Mouse (Mus musculus) lung, embryonic 16.5 days (tissue): Measurements from ENCODE around the gene Wrap53. TPM values are rescaled to one million over a fixed set of nuclear protein-coding genes. Genes with fewer than 3 reads are reported as not detected.
A peak's percentile ranks its signal among the peaks of the same experiment; 100 is the strongest.

ENCODE experiments used
- ATAC-seq: fragments of 200-750 bp; cut with Nextera tagmentation; 2 replicates; pipeline ENCODE4 v1.8.0; 2017; ENCODE audit warnings: low read depth, mild to moderate bottlenecking, moderate library complexity
- H3K27ac ChIP-seq: fragments of 300-500 bp; sonication (generic); 2 replicates; pipeline ENCODE4 v1.5.1; 2014; ENCODE audit warnings: mild to moderate bottlenecking, control low read depth, low read length
- H3K27me3 ChIP-seq: fragments of 300-500 bp; sonication (generic); 2 replicates; pipeline ENCODE4 v1.6.1; 2014; ENCODE audit warnings: low read depth, low read length, mixed read lengths; ENCODE audit not compliant: control insufficient read depth, insufficient read depth
- H3K36me3 ChIP-seq: fragments of 300-500 bp; sonication (generic); 2 replicates; pipeline ENCODE4 v1.6.1; 2014; ENCODE audit warnings: low read length; ENCODE audit not compliant: control insufficient read depth, insufficient read depth
- H3K4me1 ChIP-seq: fragments of 300-500 bp; sonication (generic); replicated peaks from 2 replicates; pipeline ENCODE4 v1.6.1; 2014; ENCODE audit warnings: low read length, mixed read lengths; ENCODE audit not compliant: control insufficient read depth, insufficient read depth
- H3K4me2 ChIP-seq: fragments of 300-500 bp; sonication (generic); 2 replicates; pipeline ENCODE4 v1.6.1; 2014; ENCODE audit warnings: low read depth, low read length, control low read depth
- H3K4me3 ChIP-seq: fragments of 300-500 bp; sonication (generic); 2 replicates; pipeline ENCODE4 v1.5.1; 2014; ENCODE audit warnings: mild to moderate bottlenecking, low read length, control low read depth
- H3K9ac ChIP-seq: fragments of 300-500 bp; sonication (generic); 2 replicates; pipeline ENCODE4 v1.6.1; 2014; ENCODE audit warnings: low read length, control low read depth
- H3K9me3 ChIP-seq: fragments of 300-500 bp; sonication (generic); 2 replicates; pipeline ENCODE4 v1.6.1; 2016; ENCODE audit warnings: low read length; ENCODE audit not compliant: control insufficient read depth
- WGBS: fragments of 180-500 bp; shearing (Covaris S2); extraction: QIAGEN DNeasy Blood & Tissue Kit; methylation state at CpG from one replicate; pipeline ENCODE4 v1.1.7; 2014; 5-methylcytosine and 5-hydroxymethylcytosine counted together
- polyA plus RNA-seq: library from polyadenylated mRNA; unstranded; fragments of >200 nt; fragmentation: Nextera tagmentation; extraction: Ambion mirVana; gene quantifications from 2 replicates; pipeline ENCODE4 v1.2.1, GENCODE M21; 2015

Gene Wrap53
- polyA plus RNA-seq, 1 experiment from 2014 or later: 29.2 TPM

GRCm38 (mm10) chr11:69604795-69605664 is 25.0 kb upstream of the Wrap53 start:
- H3K9ac ChIP-seq: peak overlapping the region; percentile 68
- H3K9me3 ChIP-seq: no peaks in the 10 kb centered on the region
- no peaks in the 10 kb centered on the region for H3K36me3 ChIP-seq
- ATAC-seq: peak; percentile 42; the same call in 1 of the 2 replicates
- WGBS: under 1% methylated on average over 65 of the region's 73 CpGs
- peak overlapping the region; percentile 60 for H3K27ac ChIP-seq
- peak overlapping the region; percentile 90 for H3K4me2 ChIP-seq
- peaks cover 28% of the 10 kb centered on the region for H3K4me1 ChIP-seq
- H3K4me3 ChIP-seq: peak overlapping the region; percentile 52
- H3K27me3 ChIP-seq: peaks cover 6% of the 10 kb centered on the region; the same call in 1 of the 2 replicates

DNA sequence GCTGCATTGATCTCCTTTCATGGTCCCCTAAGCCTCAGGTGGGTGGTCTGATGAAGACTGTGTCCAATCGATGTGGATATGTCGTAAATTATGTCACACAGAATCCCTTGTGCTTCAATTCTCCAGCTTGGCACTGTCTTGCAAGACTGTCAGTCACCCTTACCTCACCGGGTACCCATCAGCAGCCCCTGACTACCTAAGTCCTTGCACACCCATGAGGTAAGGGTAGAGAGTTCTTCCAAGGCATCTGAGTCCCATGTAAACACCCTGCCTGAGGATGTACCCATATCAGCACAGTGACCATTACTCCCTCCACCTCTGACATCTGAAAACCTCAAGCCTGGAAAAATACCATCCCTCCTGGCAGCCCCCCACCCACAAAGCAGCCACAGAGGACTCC is 24.3 kb upstream of the Wrap53 start:
- WGBS: 53% methylated on average over 3 of the region's 3 CpGs
- Histone ChIP-seq H3K4me1 (peaks cover 32% of the 10 kb centered on the region), H3K4me3 (peak overlapping the region; percentile 52), H3K36me3 (no peaks in the 10 kb centered on the region), H3K27me3 (peaks cover 6% of the 10 kb centered on the region; the same call in 1 of the 2 replicates), H3K9me3 (no peaks in the 10 kb centered on the region), H3K27ac (no peak overlapping the region), H3K4me2 (peak overlapping the region; percentile 90), H3K9ac (peak overlapping the region; percentile 68; the same call in 1 of the 2 replicates)
- no peak for ATAC-seq

DNA sequence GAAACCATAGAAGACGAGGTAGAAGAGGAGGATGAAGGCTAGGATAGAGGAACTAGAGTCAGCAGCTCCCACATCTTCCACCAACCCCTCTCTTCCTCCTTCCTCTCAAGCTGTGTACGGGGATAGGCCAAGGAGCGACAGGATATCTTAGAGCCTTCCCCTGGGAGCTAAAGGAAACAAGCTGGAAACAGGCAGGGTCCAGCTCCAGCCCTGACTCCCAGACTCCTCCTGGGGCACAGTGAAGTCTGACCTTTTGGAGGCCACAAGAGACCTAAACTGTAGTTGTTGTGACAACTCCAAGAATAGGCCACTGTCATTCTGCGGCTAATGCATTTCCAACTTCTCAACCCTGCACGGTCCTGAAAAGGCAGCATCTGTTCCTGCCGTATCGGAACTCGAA is 23.5 kb upstream of the Wrap53 start:
- Histone ChIP-seq H3K9ac (no peak overlapping the region), H3K4me3 (no peak overlapping the region), H3K4me1 (peaks cover 32% of the 10 kb centered on the region), H3K27me3 (peaks cover 6% of the 10 kb centered on the region; the same call in 1 of the 2 replicates), H3K4me2 (no peak overlapping the region), H3K9me3 (no peaks in the 10 kb centered on the region), H3K27ac (no peak overlapping the region), H3K36me3 (no peaks in the 10 kb centered on the region)
- 73% methylated on average over 8 of the region's 8 CpGs for WGBS
- ATAC-seq: no peak

GRCm38 (mm10) chr11:69601768-69602167 is 21.7 kb upstream of the Wrap53 start:
- H3K4me2 ChIP-seq: no peak overlapping the region
- no peaks in the 10 kb centered on the region for H3K36me3 ChIP-seq
- H3K27ac ChIP-seq: no peak overlapping the region
- 45% methylated on average over 3 of the region's 3 CpGs for WGBS
- no peak overlapping the region for H3K9ac ChIP-seq
- peaks cover 32% of the 10 kb centered on the region for H3K4me1 ChIP-seq
- no peak overlapping the region for H3K4me3 ChIP-seq
- H3K27me3 ChIP-seq: peaks cover 6% of the 10 kb centered on the region; the same call in 1 of the 2 replicates
- no peak for ATAC-seq
- H3K9me3 ChIP-seq: no peaks in the 10 kb centered on the region

DNA sequence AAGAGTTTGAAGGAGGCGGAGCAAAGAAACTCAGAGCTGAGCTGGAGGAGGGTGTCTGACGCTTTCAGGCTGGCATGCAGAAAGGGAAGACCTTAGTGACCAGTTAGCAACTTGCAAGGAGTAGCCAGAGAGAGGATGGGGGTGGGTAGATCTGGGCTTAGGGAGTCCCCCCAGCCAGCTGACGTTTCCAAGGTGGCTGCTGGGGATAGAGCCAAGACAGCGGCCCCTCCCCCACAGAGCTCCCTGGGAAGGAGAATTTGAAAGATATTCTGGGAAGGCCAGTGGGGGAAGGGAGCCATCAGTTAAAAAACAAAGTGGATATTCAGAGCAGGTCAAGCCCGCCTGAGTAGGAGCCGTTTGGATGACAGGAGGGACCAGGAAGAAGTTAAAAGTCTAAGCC is 20.0 kb upstream of the Wrap53 start:
- Histone ChIP-seq H3K36me3 (no peaks in the 10 kb centered on the region), H3K4me2 (peak overlapping the region; percentile 40), H3K27me3 (peaks cover 2% of the 10 kb centered on the region; the same call in 1 of the 2 replicates), H3K9ac (peak overlapping the region; percentile 44), H3K9me3 (no peaks in the 10 kb centered on the region), H3K27ac (peak overlapping the region; percentile 73), H3K4me1 (peaks cover 24% of the 10 kb centered on the region), H3K4me3 (no peak overlapping the region)
- peak; percentile 81; the same call in 1 of the 2 replicates for ATAC-seq
- WGBS: 11% methylated on average over 6 of the region's 6 CpGs

GRCm38 (mm10) chr11:69599436-69599835 is 19.4 kb upstream of the Wrap53 start:
- Histone ChIP-seq H3K4me1 (peaks cover 19% of the 10 kb centered on the region), H3K27me3 (no peaks in the 10 kb centered on the region), H3K27ac (no peak overlapping the region), H3K4me3 (no peak overlapping the region), H3K36me3 (0 out of 2 replicates have a peak, but pooled peaks cover 2% of the 10 kb centered on the region), H3K9me3 (no peaks in the 10 kb centered on the region), H3K4me2 (peak overlapping the region; percentile 40), H3K9ac (peak overlapping the region; percentile 51; the same call in 1 of the 2 replicates)
- 14% methylated on average over 9 of the region's 9 CpGs for WGBS
- ATAC-seq: no peak

DNA sequence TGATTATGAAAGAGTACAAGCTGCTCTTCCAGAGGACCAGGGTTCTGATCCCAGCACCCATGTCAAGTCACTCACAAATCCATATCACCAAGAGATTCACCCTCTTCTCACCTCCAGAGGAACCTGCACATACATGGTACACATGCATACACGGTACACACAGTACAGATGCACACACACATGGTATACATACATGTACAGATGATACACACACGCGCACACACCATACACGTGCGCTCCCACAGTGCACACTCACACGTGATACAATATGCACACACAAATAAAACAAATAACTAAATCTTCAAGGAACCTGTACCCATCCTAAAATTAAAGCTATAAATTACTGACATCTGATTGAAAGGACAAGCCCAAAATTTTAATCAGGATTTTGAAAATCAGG is 14.8 kb upstream of the Wrap53 start:
- H3K4me2 ChIP-seq: no peak overlapping the region
- H3K4me1 ChIP-seq: peaks cover 2% of the 10 kb centered on the region
- 96% methylated on average over 6 of the region's 6 CpGs for WGBS
- peaks cover 12% of the 10 kb centered on the region for H3K36me3 ChIP-seq
- no peaks in the 10 kb centered on the region for H3K9me3 ChIP-seq
- no peak overlapping the region for H3K27ac ChIP-seq
- no peak for ATAC-seq
- H3K9ac ChIP-seq: no peak overlapping the region
- no peak overlapping the region for H3K4me3 ChIP-seq
- H3K27me3 ChIP-seq: no peaks in the 10 kb centered on the region

GRCm38 (mm10) chr11:69592799-69593198 is 12.7 kb upstream of the Wrap53 start:
- WGBS: 75% methylated on average over 4 of the region's 4 CpGs
- H3K4me1 ChIP-seq: no peaks in the 10 kb centered on the region
- ATAC-seq: no peak
- no peak overlapping the region for H3K4me2 ChIP-seq
- H3K36me3 ChIP-seq: peaks cover 31% of the 10 kb centered on the region
- no peak overlapping the region for H3K4me3 ChIP-seq
- H3K9me3 ChIP-seq: no peaks in the 10 kb centered on the region
- H3K27me3 ChIP-seq: no peaks in the 10 kb centered on the region
- H3K9ac ChIP-seq: no peak overlapping the region
- no peak overlapping the region for H3K27ac ChIP-seq

DNA sequence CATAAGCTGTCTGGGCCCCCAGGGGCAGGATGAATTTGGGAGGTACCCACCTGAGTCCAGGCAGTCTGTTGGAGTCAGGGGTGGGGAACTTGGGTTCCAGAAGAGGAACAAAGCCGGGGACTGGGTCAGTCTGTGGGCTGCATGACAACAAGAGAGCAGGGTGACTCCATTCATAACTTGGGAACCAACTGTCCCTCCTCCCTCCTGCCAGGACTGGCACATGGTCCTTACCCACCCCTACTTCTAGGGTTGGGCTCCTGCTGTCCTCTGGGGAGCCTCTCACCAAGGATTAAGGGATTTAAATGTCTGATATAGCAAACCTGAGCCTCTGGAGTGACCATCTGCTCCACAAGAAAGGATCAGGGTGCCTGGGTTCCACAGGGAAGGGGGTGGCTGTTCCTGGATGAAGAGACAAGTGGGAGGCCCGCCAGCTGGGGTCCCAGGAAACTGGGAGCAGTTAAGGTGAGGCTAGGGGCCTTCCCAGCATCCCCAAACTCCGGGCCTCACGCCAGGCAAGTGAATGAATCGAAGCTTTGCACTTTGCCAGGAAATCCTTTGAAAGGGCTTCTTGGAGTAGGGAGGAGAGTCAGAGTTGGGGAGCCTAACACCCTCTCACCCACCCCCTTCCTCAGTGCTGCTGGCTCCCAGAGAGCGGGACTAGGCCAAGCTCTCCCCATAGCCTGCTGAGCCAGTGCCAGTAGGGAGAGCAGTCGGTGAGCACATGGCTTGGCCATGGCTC is 12.0 kb upstream of the Wrap53 start:
- H3K4me1 ChIP-seq: no peaks in the 10 kb centered on the region
- peaks cover 39% of the 10 kb centered on the region for H3K36me3 ChIP-seq
- 0 out of 2 replicates have a peak, but pooled peaks have one; percentile 36 for ATAC-seq

More for the DNA sequence above, 12.0 kb upstream of the Wrap53 start:
- no peak overlapping the region for H3K27ac ChIP-seq
- no peaks in the 10 kb centered on the region for H3K9me3 ChIP-seq
- H3K27me3 ChIP-seq: no peaks in the 10 kb centered on the region
- H3K4me2 ChIP-seq: no peak overlapping the region
- no peak overlapping the region for H3K9ac ChIP-seq
- no peak overlapping the region for H3K4me3 ChIP-seq
- WGBS: 65% methylated on average over 7 of the region's 7 CpGs
